Comparison of ENCODE assay signal across 8 mouse cellular contexts in the genomic region with DNA sequence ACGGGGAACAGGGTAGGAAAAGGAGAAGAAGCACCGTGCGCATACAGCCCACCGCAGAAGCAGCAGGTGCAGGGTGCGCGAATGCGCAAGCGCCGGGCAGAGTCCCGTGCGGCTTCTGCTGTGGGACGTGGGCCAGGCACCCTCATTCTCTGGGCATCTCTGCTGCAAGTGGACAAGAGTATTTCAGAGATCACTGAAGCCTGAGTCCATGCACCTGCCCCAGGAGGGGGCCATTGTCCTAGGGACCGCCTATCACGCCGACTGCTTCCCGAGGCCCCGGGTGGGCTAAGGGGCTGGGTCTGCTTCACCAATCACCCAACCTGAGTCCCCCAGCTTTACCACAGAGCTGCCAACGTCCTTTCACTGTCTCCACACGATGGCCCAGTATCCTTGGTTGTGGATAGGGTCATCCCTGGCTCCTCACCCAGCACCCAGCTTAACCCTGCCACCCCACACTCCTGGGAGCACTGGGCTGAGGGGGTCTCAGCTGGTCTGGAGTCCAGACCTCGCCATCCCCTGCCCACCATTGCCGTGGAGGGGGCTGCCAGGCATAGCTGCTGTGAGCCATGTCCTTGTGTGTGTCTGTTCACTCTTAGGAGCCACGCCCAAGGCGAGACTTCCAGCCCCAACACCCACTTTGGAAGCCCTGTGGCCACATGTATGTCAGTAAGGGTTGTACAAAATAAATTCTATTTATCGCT.
DNase-seq lines count a peak whose midpoint lies in the region; ATAC-seq lines count a peak whose summit lies in the region.

No protein-coding gene starts in this region.

- H3K36me3 ChIP-seq in lung, embryonic 15.5 days = no peaks in the 10 kb centered on the region
- no peaks in the 10 kb centered on the region for H3K36me3 ChIP-seq in limb, embryonic 11.5 days (ENCODE audit: control insufficient read depth, insufficient read depth, low read length)
- no peaks in the 10 kb centered on the region for H3K36me3 ChIP-seq in stomach, embryonic 14.5 days (ENCODE audit: control insufficient read depth, insufficient read depth, low read length)

- peaks cover 57% of the 10 kb centered on the region for H3K27me3 ChIP-seq in lung, embryonic 15.5 days
- H3K27me3 ChIP-seq in limb, embryonic 11.5 days (ENCODE audit: control insufficient read depth, insufficient read depth, low read length) = peaks cover 23% of the 10 kb centered on the region
- H3K27me3 ChIP-seq in stomach, embryonic 14.5 days (ENCODE audit: control insufficient read depth, insufficient read depth, low read length) = peaks cover 18% of the 10 kb centered on the region

- H3K27ac ChIP-seq in lung, embryonic 15.5 days = no peak overlapping the region
- H3K27ac ChIP-seq in limb, embryonic 11.5 days (replicated peaks; ENCODE audit: low read depth, low read length) = no peak overlapping the region
- H3K27ac ChIP-seq in stomach, embryonic 14.5 days (ENCODE audit: low read length) = no peak overlapping the region

- WGBS in lung, embryonic 15.5 days = 26% methylated on average over 24 of the region's 24 CpGs
- 22% methylated on average over 24 of the region's 24 CpGs for WGBS in limb, embryonic 11.5 days
- 27% methylated on average over 24 of the region's 24 CpGs for WGBS in stomach, embryonic 14.5 days

- peaks cover 26% of the 10 kb centered on the region for H3K4me1 ChIP-seq in lung, embryonic 15.5 days
- H3K4me1 ChIP-seq in limb, embryonic 11.5 days (ENCODE audit: control insufficient read depth, insufficient read depth, low read length) = peaks cover 19% of the 10 kb centered on the region
- H3K4me1 ChIP-seq in stomach, embryonic 14.5 days (ENCODE audit: control insufficient read depth, insufficient read depth, low read length) = peaks cover 15% of the 10 kb centered on the region; the same call in 1 of the 2 replicates

- H3K4me3 ChIP-seq in lung, embryonic 15.5 days = no peak overlapping the region
- no peak overlapping the region for H3K4me3 ChIP-seq in limb, embryonic 11.5 days (ENCODE audit: low read depth, low read length)
- no peak overlapping the region for H3K4me3 ChIP-seq in stomach, embryonic 14.5 days (ENCODE audit: low read depth, low read length)

- peak overlapping the region; percentile 38 for H3K4me2 ChIP-seq in lung, embryonic 15.5 days
- H3K4me2 ChIP-seq in limb, embryonic 11.5 days (ENCODE audit: low read depth, severe bottlenecking) = peak overlapping the region; percentile 15
- peak overlapping the region; percentile 31 for H3K4me2 ChIP-seq in stomach, embryonic 14.5 days (replicated peaks; ENCODE audit: low read depth, low read length)

- peak; percentile 65 for DNase-seq in cerebellum, adult 11-12 months
- no peak for DNase-seq in cerebellum, postnatal 36 days
- DNase-seq in lung, postnatal 4 days = no peak
- no peak for DNase-seq in limb, embryonic 11.5 days (ENCODE audit: low spot score)
- DNase-seq in layer of hippocampus, postnatal 36 days = no peak
- no peak for DNase-seq in lung, postnatal 14 days

- H3K9ac ChIP-seq in lung, embryonic 15.5 days = no peak overlapping the region
- no peak overlapping the region; the same call in 1 of the 2 replicates for H3K9ac ChIP-seq in limb, embryonic 11.5 days (ENCODE audit: low read length)
- no peak overlapping the region for H3K9ac ChIP-seq in stomach, embryonic 14.5 days (replicated peaks; ENCODE audit: low read depth, low read length)

- no peaks in the 10 kb centered on the region for H3K9me3 ChIP-seq in lung, embryonic 15.5 days
- no peaks in the 10 kb centered on the region for H3K9me3 ChIP-seq in limb, embryonic 11.5 days (ENCODE audit: control insufficient read depth, low read length)
- no peaks in the 10 kb centered on the region for H3K9me3 ChIP-seq in stomach, embryonic 14.5 days (ENCODE audit: control insufficient read depth, low read depth, low read length)

- ATAC-seq in lung, embryonic 15.5 days (ENCODE audit: borderline replicate concordance, extremely low read depth, low FRiP score, low TSS enrichment) = no peak
- ATAC-seq in limb, embryonic 11.5 days (ENCODE audit: insufficient number of reproducible peaks, low FRiP score, low TSS enrichment, low read depth) = no peak
- ATAC-seq in stomach, embryonic 14.5 days (ENCODE audit: insufficient number of reproducible peaks, insufficient read depth, low FRiP score, low read depth) = 0 out of 2 replicates have a peak, but pooled peaks have one; percentile 1
